Mouse (Mus musculus) kidney, adult 2 months (tissue): ENCODE data around the gene Plekhh3. TPM values are rescaled to one million over a fixed set of nuclear protein-coding genes. Genes with fewer than 3 reads are reported as not detected.

Source experiments
- DNase-seq: peaks from one replicate; pipeline ENCODE4 v3.0.0; 2021
- H3K27ac ChIP-seq: fragments of 200-500 bp; 2 replicates; pipeline ENCODE4 v1.5.1; 2012; ENCODE audit warnings: low read depth, low read length, control low read depth, inconsistent platforms; ENCODE audit not compliant: insufficient read depth
- H3K27me3 ChIP-seq: fragments of 200-500 bp; replicated peaks from 2 replicates; pipeline ENCODE4 v1.6.1; 2012; ENCODE audit warnings: mild to moderate bottlenecking, moderate library complexity, low read length, inconsistent platforms; ENCODE audit not compliant: control insufficient read depth, insufficient read depth
- H3K36me3 ChIP-seq: fragments of 200-500 bp; 2 replicates; pipeline ENCODE4 v1.6.1; 2012; ENCODE audit warnings: mild to moderate bottlenecking, moderate library complexity, low read length, inconsistent platforms; ENCODE audit not compliant: control insufficient read depth, insufficient read depth
- H3K4me1 ChIP-seq: fragments of 200-500 bp; 2 replicates; pipeline ENCODE4 v1.6.1; 2011; ENCODE audit warnings: low read length; ENCODE audit not compliant: control insufficient read depth, insufficient read depth
- H3K4me3 ChIP-seq: fragments of 200-500 bp; 2 replicates; pipeline ENCODE4 v1.5.1; 2011; ENCODE audit warnings: mild to moderate bottlenecking, low read depth, low read length, control low read depth; ENCODE audit not compliant: insufficient read depth
- CTCF ChIP-seq: fragments of 200-500 bp; conservative IDR thresholded peaks from 2 replicates; pipeline ENCODE4 v1.5.1; 2011; ENCODE audit warnings: low read depth, mild to moderate bottlenecking, control low read depth, low read length, moderate library complexity, mixed read lengths; ENCODE audit not compliant: insufficient read depth, insufficient read length
- POLR2A ChIP-seq: fragments of 200-500 bp; IDR thresholded peaks from one replicate; pipeline ENCODE4 v1.6.1; 2011; ENCODE audit warnings: low read depth, low read length, control low read depth
- WGBS: fragments of 180-500 bp; shearing (Covaris S2); methylation state at CpG from one replicate; pipeline ENCODE4 v1.1.7; 2018; 5-methylcytosine and 5-hydroxymethylcytosine counted together
- polyA plus RNA-seq: library from polyadenylated mRNA; depleted of rRNA; stranded (reverse); fragments of >200 nt; gene quantifications from 2 replicates; pipeline ENCODE4 v1.2.3, GENCODE M21; 2012; rRNA removed

Gene Plekhh3
- polyA plus RNA-seq, 1 experiment: 19.3 TPM

DNA sequence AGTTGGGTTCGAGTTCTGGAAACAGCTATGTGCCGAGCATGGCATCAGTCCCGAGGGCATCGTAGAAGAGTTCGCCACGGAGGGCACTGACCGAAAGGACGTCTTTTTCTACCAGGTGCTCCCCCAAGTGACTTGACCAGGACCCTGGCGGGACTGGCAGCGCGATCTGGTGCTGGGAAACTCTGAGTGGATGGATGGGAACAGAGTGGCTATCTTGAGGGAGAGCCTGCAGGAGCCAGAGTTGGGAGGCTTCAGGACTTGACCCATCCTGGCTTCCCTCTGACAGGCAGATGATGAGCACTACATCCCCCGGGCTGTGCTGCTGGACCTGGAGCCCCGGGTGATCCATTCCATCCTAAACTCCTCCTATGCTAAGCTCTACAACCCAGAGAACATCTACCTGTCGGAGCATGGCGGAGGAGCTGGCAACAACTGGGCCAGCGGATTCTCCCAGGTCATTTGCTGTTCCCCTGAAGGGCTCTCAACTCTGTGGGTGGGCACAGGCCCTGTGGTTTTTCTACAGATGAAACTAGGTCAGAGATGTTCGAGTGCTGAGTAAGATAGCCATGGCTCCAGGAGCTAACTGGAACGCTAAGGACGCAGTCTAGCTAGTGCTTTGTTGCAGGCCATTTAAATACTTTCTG, 50.5 kb downstream of the Plekhh3 start:
- H3K4me3 ChIP-seq: peak overlapping the region; percentile 75
- TF ChIP-seq POLR2A (no peak), CTCF (no peak)
- 21% methylated on average over 19 of the region's 19 CpGs for WGBS
- H3K4me1 ChIP-seq: peaks cover 8% of the 10 kb centered on the region; the same call in 1 of the 2 replicates
- DNase-seq: no peak
- no peaks in the 10 kb centered on the region for H3K27me3 ChIP-seq
- H3K36me3 ChIP-seq: no peaks in the 10 kb centered on the region
- H3K27ac ChIP-seq: peak overlapping the region; percentile 65

DNA sequence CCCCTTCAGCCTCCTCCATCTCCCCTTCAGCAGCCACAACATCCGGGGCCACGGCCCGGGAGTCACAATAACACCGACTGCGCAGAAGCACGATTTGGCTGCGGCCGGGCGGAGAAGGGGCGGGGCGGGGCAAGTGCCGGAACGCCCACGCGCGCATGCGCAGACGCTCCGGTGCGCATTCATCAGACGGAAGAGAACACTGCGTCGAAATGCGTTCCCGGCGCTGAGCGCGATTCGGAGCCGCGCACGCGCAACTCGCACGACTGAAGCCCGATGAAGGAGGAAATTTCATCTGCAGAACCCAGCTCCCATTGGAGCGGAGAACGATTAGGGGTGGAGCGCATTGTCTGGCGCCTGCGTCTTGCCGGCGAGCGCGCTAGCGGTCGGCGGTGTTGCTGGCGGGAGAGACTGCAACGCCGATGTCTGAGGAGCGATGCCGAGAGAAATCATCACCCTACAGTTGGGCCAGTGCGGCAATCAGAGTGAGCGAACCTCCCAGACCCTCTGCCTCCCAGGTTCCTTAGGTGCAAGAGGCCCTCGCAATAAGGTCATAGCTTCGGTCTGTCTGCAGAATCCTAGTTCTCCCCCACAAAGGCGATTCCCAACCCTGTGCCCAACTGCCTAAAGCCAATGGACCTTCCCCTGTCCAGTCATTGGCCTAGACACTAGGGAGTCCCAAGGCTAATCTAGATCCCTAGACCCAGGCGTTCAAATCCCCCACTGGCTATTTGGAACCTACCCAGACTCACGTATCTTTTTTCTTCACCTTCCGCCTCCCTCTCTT, 51.2 kb downstream of the Plekhh3 start, which contains the start of the genes Retreg3 and Tubg1:
Gene Retreg3 (minus strand): TSS at position 133 of the 784 bp plus-strand sequence.
Gene Tubg1 (plus strand): TSS at position 178 of the 784 bp plus-strand sequence.
- Histone ChIP-seq H3K4me3 (peak within 1 kb of the TSS; percentile 75), H3K36me3 (no peaks in the 10 kb centered on the region), H3K4me1 (peaks cover 8% of the 10 kb centered on the region; the same call in 1 of the 2 replicates), H3K27ac (peak within 1 kb of the TSS; percentile 65), H3K27me3 (no peaks in the 10 kb centered on the region)
- TF ChIP-seq CTCF (0 out of 2 replicates have a peak, but pooled peaks have one; percentile 11), POLR2A (peak; percentile 88)
- DNase-seq: peak; percentile 99
- WGBS: under 1% methylated on average over 61 of the region's 61 CpGs

DNA sequence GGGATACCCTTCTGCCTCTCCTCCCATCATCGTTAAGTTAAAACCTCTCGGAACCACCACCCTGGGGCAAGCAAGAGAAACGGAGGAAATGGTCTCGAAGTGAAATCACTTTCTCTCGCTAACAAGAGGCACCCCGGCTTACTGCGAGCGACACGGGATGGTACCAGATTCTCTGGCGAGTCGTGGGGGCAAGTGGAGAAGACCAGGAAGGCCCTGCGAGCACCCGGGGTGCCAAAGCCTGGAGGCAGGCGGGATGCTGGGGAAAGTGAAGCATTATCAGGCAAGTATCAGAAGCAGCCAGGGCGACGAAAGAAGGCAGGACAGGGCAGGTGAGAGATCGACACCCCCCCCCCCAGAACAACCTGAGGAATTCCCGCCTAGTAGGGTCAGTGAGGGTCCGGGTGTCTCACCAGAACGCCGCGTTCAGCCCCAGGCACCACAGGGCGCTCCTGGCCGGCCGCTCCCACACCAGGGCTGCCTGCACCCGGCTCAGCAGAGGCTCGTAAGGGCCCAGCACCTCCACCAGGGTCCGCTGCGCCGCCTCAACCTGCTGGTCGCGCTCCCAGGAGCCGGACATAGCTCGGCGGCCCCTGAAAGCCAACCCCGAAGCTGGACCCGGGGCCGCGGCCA, 51.9 kb downstream of the Plekhh3 start:
- no peaks in the 10 kb centered on the region for H3K36me3 ChIP-seq
- TF ChIP-seq POLR2A: no peak
- no peak for TF ChIP-seq CTCF
- H3K27ac ChIP-seq: peak overlapping the region; percentile 57
- under 1% methylated on average over 39 of the region's 39 CpGs for WGBS
- H3K4me3 ChIP-seq: peak overlapping the region; percentile 72
- DNase-seq: no peak
- H3K4me1 ChIP-seq: peaks cover 8% of the 10 kb centered on the region; the same call in 1 of the 2 replicates
- no peaks in the 10 kb centered on the region for H3K27me3 ChIP-seq

DNA sequence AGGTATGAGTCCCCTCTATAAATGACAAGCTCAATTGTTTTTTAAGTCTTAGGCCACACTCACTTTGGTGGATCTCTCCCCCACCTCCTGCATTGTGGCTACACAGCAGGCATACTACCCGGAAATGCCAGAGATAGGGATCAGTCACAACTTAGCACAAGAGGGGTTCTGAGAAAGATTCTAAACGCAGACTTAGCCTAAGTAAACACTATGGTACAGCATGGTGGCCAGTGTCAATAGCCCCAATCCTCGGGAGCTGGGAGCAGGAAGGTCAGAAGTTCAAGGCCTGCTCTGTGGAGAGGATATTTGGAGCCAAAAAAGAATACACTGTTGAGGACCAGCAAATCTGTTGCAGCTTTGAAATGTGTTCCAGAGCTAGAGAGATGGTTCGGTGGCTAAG, 53.0 kb downstream of the Plekhh3 start:
- DNase-seq: no peak
- 14% methylated on average over 4 of the region's 4 CpGs for WGBS
- Histone ChIP-seq H3K27ac (no peak overlapping the region), H3K36me3 (no peaks in the 10 kb centered on the region), H3K27me3 (no peaks in the 10 kb centered on the region), H3K4me3 (no peak overlapping the region), H3K4me1 (peaks cover 8% of the 10 kb centered on the region; the same call in 1 of the 2 replicates)
- TF ChIP-seq CTCF (no peak), POLR2A (no peak)

DNA sequence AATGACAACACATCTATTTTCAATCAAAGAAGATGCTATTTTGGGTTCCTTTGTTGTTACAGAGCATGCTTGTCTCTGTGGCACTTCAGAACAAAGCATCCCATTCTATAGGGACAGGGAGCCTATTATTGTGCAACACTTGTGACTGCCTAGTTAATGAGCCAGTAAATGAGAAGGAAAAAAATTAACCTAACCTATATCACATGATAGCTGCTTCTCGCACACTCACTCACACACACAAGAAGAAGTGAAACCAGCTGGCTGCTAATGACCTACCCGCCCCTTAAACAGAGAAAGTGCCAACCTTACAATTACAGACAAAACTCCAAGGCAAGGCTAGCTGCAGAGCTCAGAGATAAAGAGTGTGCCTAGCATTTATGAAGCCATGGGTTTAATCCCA, 55.6 kb downstream of the Plekhh3 start:
- H3K4me1 ChIP-seq: peaks cover 8% of the 10 kb centered on the region; the same call in 1 of the 2 replicates
- TF ChIP-seq CTCF (no peak), POLR2A (no peak)
- H3K27ac ChIP-seq: no peak overlapping the region
- no peaks in the 10 kb centered on the region for H3K27me3 ChIP-seq
- DNase-seq: no peak
- no peak overlapping the region for H3K4me3 ChIP-seq
- H3K36me3 ChIP-seq: no peaks in the 10 kb centered on the region
- 37% methylated on average over 2 of the region's 2 CpGs for WGBS

Other genes with a start within 250 kb of the Plekhh3 start
- 55.5 and 57.2 TPM in 2 replicates for gene Stat3, start 231.8 kb downstream of the Plekhh3 start, polyA plus RNA-seq
- 32.1 and 35.0 TPM in 2 replicates for gene Cavin1, start 200.5 kb downstream of the Plekhh3 start, polyA plus RNA-seq
- 48.4 and 54.0 TPM in 2 replicates for gene Atp6v0a1, start 161.9 kb downstream of the Plekhh3 start, polyA plus RNA-seq
- gene Naglu, start 101.3 kb downstream of the Plekhh3 start, polyA plus RNA-seq: 50.6 and 60.6 TPM in 2 replicates
- gene Hsd17b1, start 92.9 kb downstream of the Plekhh3 start, polyA plus RNA-seq: 0.44 and 0.83 TPM in 2 replicates
- gene Coasy, start 88.8 kb downstream of the Plekhh3 start, polyA plus RNA-seq: 154 and 200 TPM in 2 replicates
- gene Mlx, start 84.1 kb downstream of the Plekhh3 start, polyA plus RNA-seq: 56.9 and 67.9 TPM in 2 replicates
- 1.2 and 1.9 TPM in 2 replicates for gene Psmc3ip, start 75.9 kb downstream of the Plekhh3 start, polyA plus RNA-seq
- 60.0 and 65.2 TPM in 2 replicates for gene Retreg3, start 51.5 kb downstream of the Plekhh3 start, polyA plus RNA-seq
- gene Tubg1, start 51.4 kb downstream of the Plekhh3 start, polyA plus RNA-seq: 14.1 and 19.2 TPM in 2 replicates
- gene Tubg2, start 15.4 kb downstream of the Plekhh3 start, polyA plus RNA-seq: 1.4 and 1.8 TPM in 2 replicates
- gene Cntnap1, start 828 bp downstream of the Plekhh3 start, polyA plus RNA-seq: 3.4 and 3.6 TPM in 2 replicates
- gene Ccr10, start 4.1 kb upstream of the Plekhh3 start, polyA plus RNA-seq: 0.33 and 0.34 TPM in 2 replicates
- 44.8 and 48.5 TPM in 2 replicates for gene Ezh1, start 55.1 kb upstream of the Plekhh3 start, polyA plus RNA-seq
- gene Ramp2, start 74.7 kb upstream of the Plekhh3 start, polyA plus RNA-seq: 75.9 and 86.6 TPM in 2 replicates
- 112 and 116 TPM in 2 replicates for gene Vps25, start 82.4 kb upstream of the Plekhh3 start, polyA plus RNA-seq
- gene Wnk4, start 89.2 kb upstream of the Plekhh3 start, polyA plus RNA-seq: 134 and 160 TPM in 2 replicates
- gene Cntd1, start 107.7 kb upstream of the Plekhh3 start, polyA plus RNA-seq: 1.3 and 1.6 TPM in 2 replicates
- gene Coa3, start 107.8 kb upstream of the Plekhh3 start, polyA plus RNA-seq: 540 and 572 TPM in 2 replicates
- gene Becn1, start 130.9 kb upstream of the Plekhh3 start, polyA plus RNA-seq: 61.9 and 89.5 TPM in 2 replicates
- 61.6 and 75.5 TPM in 2 replicates for gene Psme3, start 144.9 kb upstream of the Plekhh3 start, polyA plus RNA-seq
- gene Aoc2, start 153.7 kb upstream of the Plekhh3 start, polyA plus RNA-seq: 2.6 and 3.1 TPM in 2 replicates
- gene Aoc3, start 159.3 kb upstream of the Plekhh3 start, polyA plus RNA-seq: 12.5 and 14.8 TPM in 2 replicates
- gene G6pc, start 196.2 kb upstream of the Plekhh3 start, polyA plus RNA-seq: 322 and 349 TPM in 2 replicates
- 26.3 and 29.2 TPM in 2 replicates for gene Aarsd1, start 246.3 kb upstream of the Plekhh3 start, polyA plus RNA-seq